Mouse (Mus musculus): Measurements from ENCODE around the gene Hydin. TPM values are rescaled to one million over a fixed set of nuclear protein-coding genes. Genes with fewer than 3 reads are reported as not detected.

Gene Hydin
- total and polyA plus RNA-seq, 3 experiments: not detected

- H3K79me2 ChIP-seq (ENCODE audit: control insufficient read depth, insufficient read depth, low read length, poor library complexity): no peaks in the 10 kb centered on the region
- DNase-seq (ENCODE audit: low read depth, low spot score): no peak
- H3K9me3 ChIP-seq (replicated peaks; ENCODE audit: insufficient read depth, low read length): no peaks in the 10 kb centered on the region
- no peak overlapping the region for H3K27ac ChIP-seq (ENCODE audit: control insufficient read depth, low read depth, low read length)
- no peaks in the 10 kb centered on the region for H3K27me3 ChIP-seq (ENCODE audit: control insufficient read depth in 1 of 2, insufficient read depth in 2 of 2, low read length in 2 of 2)
- no peak overlapping the region for H3K9ac ChIP-seq (ENCODE audit: control insufficient read depth, low read depth, low read length, poor library complexity, severe bottlenecking)
- H3K4me1 ChIP-seq (ENCODE audit: control insufficient read depth in 1 of 2, insufficient read depth in 2 of 2, low read length in 2 of 2): no peaks in the 10 kb centered on the region
- H3K36me3 ChIP-seq (ENCODE audit: control insufficient read depth in 1 of 2, insufficient read depth in 2 of 2, low read length in 2 of 2): no peaks in the 10 kb centered on the region
- H3K4me3 ChIP-seq (ENCODE audit: control insufficient read depth in 1 of 2, insufficient read depth in 1 of 2, low read depth in 2 of 2, low read length in 2 of 2): no peak overlapping the region
- no peak for TF ChIP-seq TBP (IDR thresholded peaks at IDR 0.05; ENCODE audit: low read depth, low read length)
- no peak for TF ChIP-seq SMC3 (IDR thresholded peaks at IDR 0.05; ENCODE audit: low read depth, low read length)
- no peak for TF ChIP-seq HCFC1 (IDR thresholded peaks at IDR 0.05; ENCODE audit: low read depth, low read length)
- no peak for TF ChIP-seq KAT2A (conservative IDR thresholded peaks at IDR 0.05; ENCODE audit: low read depth, low read length)
- TF ChIP-seq TAL1 (IDR thresholded peaks at IDR 0.05; ENCODE audit: low read length): no peak
- TF ChIP-seq NELFE (IDR thresholded peaks at IDR 0.05; ENCODE audit: low read depth, low read length): no peak
- TF ChIP-seq RCOR1 (IDR thresholded peaks at IDR 0.05; ENCODE audit: low read depth, low read length): no peak
- no peak for TF ChIP-seq ZKSCAN1 (IDR thresholded peaks at IDR 0.05; ENCODE audit: low read depth, low read length)
- TF ChIP-seq RAD21 (IDR thresholded peaks at IDR 0.05; ENCODE audit: low read depth, low read length): no peak
- no peak for TF ChIP-seq SIN3A (IDR thresholded peaks at IDR 0.05; ENCODE audit: low read length)
- TF ChIP-seq POLR2AphosphoS2 (IDR thresholded peaks at IDR 0.05; ENCODE audit: low read length): no peak
- TF ChIP-seq MXI1 (IDR thresholded peaks at IDR 0.05; ENCODE audit: low read depth, low read length): no peak
- no peak for TF ChIP-seq CHD2 (IDR thresholded peaks at IDR 0.05; ENCODE audit: low read length)
- no peak for TF ChIP-seq GATA1 (IDR thresholded peaks at IDR 0.05; ENCODE audit: low read depth, low read length)
- TF ChIP-seq POLR2A (IDR thresholded peaks at IDR 0.05; ENCODE audit: control insufficient read depth in 1 of 2, insufficient read depth in 1 of 2, low read depth in 1 of 2, low read length in 2 of 2, poor library complexity in 1 of 2): no peak
- no peak for TF ChIP-seq ZMIZ1 (IDR thresholded peaks at IDR 0.05; ENCODE audit: low read depth, low read length)
- no peak for TF ChIP-seq TCF12 (IDR thresholded peaks at IDR 0.05; ENCODE audit: low read depth, low read length)
- no peak for TF ChIP-seq ZC3H11A (IDR thresholded peaks at IDR 0.05; ENCODE audit: low read depth, low read length)
These were observed 36.0 kb upstream of the Hydin start for GRCm38 (mm10) chr8:110230803-110231202.

DNA sequence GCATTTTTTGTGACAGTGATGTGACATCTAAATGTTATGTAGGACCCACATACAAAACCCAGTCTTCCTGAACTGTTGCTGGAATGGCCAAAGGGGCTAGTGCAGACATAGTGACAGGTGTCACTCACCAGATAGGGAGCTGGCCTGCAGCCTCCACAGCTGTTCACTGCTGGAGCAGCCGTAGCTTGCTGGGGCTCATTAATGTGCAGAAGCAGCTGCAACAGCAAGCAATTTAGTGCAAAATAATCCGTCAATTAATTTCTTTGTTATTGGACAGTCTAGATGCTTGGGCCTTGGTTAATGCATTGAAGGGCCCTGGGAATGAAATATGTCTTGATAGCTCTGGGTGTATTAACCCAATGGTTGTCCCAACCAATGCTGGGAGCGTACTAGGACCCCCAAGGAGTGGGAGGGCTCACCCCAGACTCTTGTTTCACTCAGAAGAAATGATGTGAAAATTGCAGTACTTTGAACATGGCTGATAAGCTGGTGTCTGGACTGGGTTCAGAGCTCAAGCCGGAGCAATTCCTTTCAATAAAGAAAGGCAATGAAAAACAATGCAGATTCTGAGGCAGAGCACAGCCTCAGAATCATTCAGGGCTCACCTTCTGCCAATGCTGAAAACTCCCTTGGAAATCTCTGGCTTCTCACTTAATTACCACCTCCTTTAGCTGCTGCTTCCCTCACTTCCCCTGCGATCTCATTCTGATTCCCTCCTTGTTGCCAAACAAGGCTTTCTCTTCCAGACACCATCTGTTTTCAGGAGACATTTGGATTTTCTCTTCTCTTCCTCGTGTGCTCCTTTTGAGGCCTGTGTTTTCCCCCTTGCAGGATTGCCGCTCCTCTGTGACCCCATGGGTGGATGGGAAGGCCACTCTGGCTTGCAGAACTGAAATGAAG is 24.2 kb upstream of the Hydin start:
- no peaks in the 10 kb centered on the region for H3K27me3 ChIP-seq (ENCODE audit: control insufficient read depth in 1 of 2, insufficient read depth in 2 of 2, low read length in 2 of 2)
- no peaks in the 10 kb centered on the region for H3K79me2 ChIP-seq (ENCODE audit: control insufficient read depth, insufficient read depth, low read length, poor library complexity)
- TF ChIP-seq HCFC1 (IDR thresholded peaks at IDR 0.05; ENCODE audit: low read depth, low read length) (no peak), TCF12 (IDR thresholded peaks at IDR 0.05; ENCODE audit: low read depth, low read length) (no peak), ZC3H11A (IDR thresholded peaks at IDR 0.05; ENCODE audit: low read depth, low read length) (no peak), MYC (IDR thresholded peaks at IDR 0.05; ENCODE audit: low read depth, low read length) (no peak), MXI1 (IDR thresholded peaks at IDR 0.05; ENCODE audit: low read depth, low read length) (no peak), MAX (IDR thresholded peaks at IDR 0.05; ENCODE audit: low read length) (no peak), KAT2A (conservative IDR thresholded peaks at IDR 0.05; ENCODE audit: low read depth, low read length) (no peak), MAFK (IDR thresholded peaks at IDR 0.05; ENCODE audit: borderline replicate concordance, low read depth, low read length) (no peak), POLR2AphosphoS5 (IDR thresholded peaks at IDR 0.05; ENCODE audit: borderline replicate concordance, low read depth, low read length) (no peak), RAD21 (IDR thresholded peaks at IDR 0.05; ENCODE audit: low read depth, low read length) (no peak), CTCF (IDR thresholded peaks at IDR 0.05 in 2 of 3, conservative IDR thresholded peaks at IDR 0.05 in 1 of 3; ENCODE audit: control insufficient read depth in 1 of 3, insufficient read depth in 1 of 3, low read depth in 2 of 3, low read length in 3 of 3, poor library complexity in 1 of 3, severe bottlenecking in 1 of 3) (no peak), ZNF384 (IDR thresholded peaks at IDR 0.05; ENCODE audit: low read depth, low read length) (no peak), MYB (IDR thresholded peaks at IDR 0.05; ENCODE audit: low read depth, low read length) (no peak)
- no peaks in the 10 kb centered on the region for H3K9me3 ChIP-seq (replicated peaks; ENCODE audit: insufficient read depth, low read length)
- H3K9ac ChIP-seq (ENCODE audit: control insufficient read depth, low read depth, low read length, poor library complexity, severe bottlenecking): no peak overlapping the region
- no peaks in the 10 kb centered on the region for H3K4me1 ChIP-seq (ENCODE audit: control insufficient read depth in 1 of 2, insufficient read depth in 2 of 2, low read length in 2 of 2)
- no peaks in the 10 kb centered on the region for H3K36me3 ChIP-seq (ENCODE audit: control insufficient read depth in 1 of 2, insufficient read depth in 2 of 2, low read length in 2 of 2)
- no peak overlapping the region for H3K27ac ChIP-seq (ENCODE audit: control insufficient read depth, low read depth, low read length)
- DNase-seq (ENCODE audit: low read depth, low spot score): no peak
- H3K4me3 ChIP-seq (ENCODE audit: control insufficient read depth in 1 of 2, insufficient read depth in 1 of 2, low read depth in 2 of 2, low read length in 2 of 2): no peak overlapping the region

All from MEL (cell line).